Mouse (Mus musculus): ENCODE data around the gene Mad2l2. TPM values are rescaled to one million over a fixed set of nuclear protein-coding genes. Genes with fewer than 3 reads are reported as not detected.

The Mad2l2 gene
- total RNA-seq (2022): 10 to 100 TPM; 24.5 to 32.7 (median 28.9) TPM

- no peak for DNase-seq
Observed at GRCm38 (mm10) chr4:148130133-148130532, at the start of gene Mad2l2. Mad2l2 (plus strand) TSS chr4:148130384.

- no peak for DNase-seq
Observed at GRCm38 (mm10) chr4:148080597-148080973, 49.6 kb upstream of the Mad2l2 start.

- no peak for DNase-seq
Observed at GRCm38 (mm10) chr4:148081201-148081600, 49.0 kb upstream of the Mad2l2 start.

GRCm38 (mm10) chr4:148082257-148083044, 47.7 kb upstream of the Mad2l2 start:
- DNase-seq: no peak

GRCm38 (mm10) chr4:148083176-148083899, 46.8 kb upstream of the Mad2l2 start:
- DNase-seq: no peak

- no peak for DNase-seq
Observed at GRCm38 (mm10) chr4:148084261-148084714, 45.9 kb upstream of the Mad2l2 start.

- DNase-seq: no peak
Observed at GRCm38 (mm10) chr4:148085131-148085906, 44.9 kb upstream of the Mad2l2 start.

GRCm38 (mm10) chr4:148085907-148086305, 44.3 kb upstream of the Mad2l2 start:
- DNase-seq: peak; percentile 76

- DNase-seq: no peak
Observed at GRCm38 (mm10) chr4:148087091-148087906, 42.9 kb upstream of the Mad2l2 start.

- peak; percentile 93 for DNase-seq
Observed at GRCm38 (mm10) chr4:148087907-148088527, 42.2 kb upstream of the Mad2l2 start, which contains the start of gene Agtrap. Agtrap (minus strand) TSS chr4:148088031.

- DNase-seq: no peak
Observed at GRCm38 (mm10) chr4:148089166-148089565, 41.0 kb upstream of the Mad2l2 start.

- DNase-seq: no peak
Observed at GRCm38 (mm10) chr4:148091181-148091580, 39.0 kb upstream of the Mad2l2 start.

- DNase-seq: peak; percentile 63
Observed at GRCm38 (mm10) chr4:148092551-148093271, 37.5 kb upstream of the Mad2l2 start.

GRCm38 (mm10) chr4:148094161-148094560, 36.0 kb upstream of the Mad2l2 start:
- DNase-seq: no peak

- DNase-seq: no peak
Observed at GRCm38 (mm10) chr4:148095081-148095480, 35.1 kb upstream of the Mad2l2 start.

- DNase-seq: no peak
Observed at GRCm38 (mm10) chr4:148097936-148098335, 32.2 kb upstream of the Mad2l2 start.

- no peak for DNase-seq
Observed at GRCm38 (mm10) chr4:148098666-148099065, 31.5 kb upstream of the Mad2l2 start.

GRCm38 (mm10) chr4:148101801-148102527, 28.2 kb upstream of the Mad2l2 start:
- DNase-seq: no peak

- DNase-seq: no peak
Observed at GRCm38 (mm10) chr4:148104146-148104545, 26.0 kb upstream of the Mad2l2 start.
